Mouse (Mus musculus) bone marrow macrophage, adult 2 months (primary cell): ENCODE measurements around the gene Pqlc2. TPM values are rescaled to one million over a fixed set of nuclear protein-coding genes. Genes with fewer than 3 reads are reported as not detected.

Source experiments
- H3K27ac ChIP-seq: 2 replicates; pipeline ENCODE4 v1.5.1; 2012; ENCODE audit warnings: low read depth, low read length; ENCODE audit not compliant: insufficient read depth
- H3K4me1 ChIP-seq: 2 replicates; pipeline ENCODE4 v1.6.1; 2012; ENCODE audit warnings: low read length; ENCODE audit not compliant: control insufficient read depth, insufficient read depth
- H3K4me3 ChIP-seq: 2 replicates; pipeline ENCODE4 v1.5.1; 2012; ENCODE audit warnings: mild to moderate bottlenecking, low read length, moderate library complexity; ENCODE audit not compliant: insufficient read depth
- CTCF ChIP-seq: IDR thresholded peaks from 2 replicates; pipeline ENCODE4 v1.5.1; 2012; ENCODE audit warnings: low read depth, mild to moderate bottlenecking, low read length, moderate library complexity
- POLR2A ChIP-seq: IDR thresholded peaks from 2 replicates; pipeline ENCODE4 v1.6.1; 2012; ENCODE audit warnings: mild to moderate bottlenecking, low read depth, low read length, borderline replicate concordance
- polyA plus RNA-seq: library from polyadenylated mRNA; stranded (reverse); fragments of >200 nt; gene quantifications from 2 replicates; pipeline ENCODE4 v1.2.4, GENCODE M21; 2012; ENCODE audit not compliant: missing spikeins, insufficient read depth, insufficient read length

Gene Pqlc2
- polyA plus RNA-seq, 1 experiment: 26.7 TPM

DNA sequence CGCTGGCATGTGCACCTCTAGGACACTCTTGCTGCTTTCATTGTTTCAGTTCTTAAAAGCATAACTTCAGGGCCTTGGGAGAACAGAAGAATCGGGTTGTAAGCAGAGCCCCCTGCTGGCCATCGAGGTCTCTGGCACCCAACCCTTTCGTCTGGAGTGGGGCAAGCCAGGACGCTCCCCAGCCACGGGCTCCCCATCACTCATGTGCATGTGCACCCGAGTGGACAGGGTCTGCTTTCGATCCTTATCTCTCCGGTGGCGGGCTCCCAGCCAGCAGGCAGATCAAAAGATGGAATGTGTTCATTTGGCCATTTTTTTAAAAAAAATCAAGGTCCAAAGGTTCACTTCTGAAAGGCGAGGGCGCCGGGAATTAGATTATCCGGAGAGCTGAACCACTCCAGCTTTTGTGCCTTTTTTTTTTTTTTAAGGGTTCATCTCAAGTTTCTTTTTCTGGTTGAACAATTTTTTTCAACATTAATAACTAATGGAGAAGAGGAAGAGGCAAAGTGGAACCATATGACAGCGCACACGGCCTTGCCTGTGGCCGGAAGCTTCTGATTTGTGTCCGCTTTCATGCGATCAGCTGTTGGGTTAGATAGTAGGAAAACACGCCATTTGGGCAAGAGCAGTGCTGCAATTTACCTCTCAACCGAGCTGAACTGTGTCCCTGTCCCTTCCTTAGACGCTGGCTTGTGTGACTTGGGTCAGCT is 58.3 kb downstream of the Pqlc2 start:
- Histone ChIP-seq H3K4me1 (peaks cover 39% of the 10 kb centered on the region), H3K4me3 (no peak overlapping the region), H3K27ac (peak overlapping the region; percentile 41)
- TF ChIP-seq POLR2A: no peak
- peak; percentile 81 for TF ChIP-seq CTCF

DNA sequence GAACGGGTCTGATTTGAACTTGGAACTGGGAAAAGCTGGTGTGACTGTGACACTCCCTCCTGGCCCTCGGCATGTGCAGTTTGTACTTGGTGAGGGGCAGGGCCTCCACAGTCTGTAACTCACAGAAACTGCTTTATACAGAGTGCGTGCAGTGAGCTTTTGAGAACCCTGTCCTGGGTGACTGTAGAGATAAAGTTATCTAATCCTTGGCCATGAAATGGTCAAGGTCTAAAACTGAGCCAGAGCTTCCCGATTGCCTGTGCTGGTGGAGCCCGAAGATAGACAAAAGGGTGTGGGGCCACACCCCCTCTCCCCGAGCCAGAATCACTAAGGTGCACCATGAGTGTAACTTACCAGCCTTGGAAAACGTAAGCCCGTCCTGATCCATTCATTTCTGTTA is 59.6 kb downstream of the Pqlc2 start:
- no peak for TF ChIP-seq POLR2A
- TF ChIP-seq CTCF: no peak
- H3K4me3 ChIP-seq: no peak overlapping the region
- no peak overlapping the region for H3K27ac ChIP-seq
- peaks cover 39% of the 10 kb centered on the region for H3K4me1 ChIP-seq

DNA sequence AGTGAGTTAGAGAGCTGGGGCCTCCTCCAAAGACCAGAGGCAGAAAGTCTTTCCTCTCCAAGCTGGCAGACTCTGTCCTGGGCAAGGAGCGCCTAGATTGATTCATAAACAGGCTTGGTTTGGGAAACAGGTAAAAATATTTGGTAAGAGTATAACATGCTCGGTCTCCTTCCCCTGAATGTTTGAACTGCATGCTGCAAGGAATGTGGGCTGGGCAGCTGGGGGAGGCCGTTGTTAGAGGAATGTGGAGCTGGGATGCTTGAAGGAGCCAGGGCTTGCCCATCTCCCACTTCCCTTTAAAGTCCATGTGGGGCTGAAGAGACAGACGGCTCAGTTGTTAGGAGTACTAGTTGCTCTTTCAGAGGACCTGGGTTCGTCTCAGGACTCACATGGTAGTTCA is 60.5 kb downstream of the Pqlc2 start:
- TF ChIP-seq CTCF (no peak), POLR2A (no peak)
- Histone ChIP-seq H3K27ac (0 out of 2 replicates have a peak overlapping the region, but pooled peaks have one; percentile 50), H3K4me3 (no peak overlapping the region), H3K4me1 (peaks cover 39% of the 10 kb centered on the region)

DNA sequence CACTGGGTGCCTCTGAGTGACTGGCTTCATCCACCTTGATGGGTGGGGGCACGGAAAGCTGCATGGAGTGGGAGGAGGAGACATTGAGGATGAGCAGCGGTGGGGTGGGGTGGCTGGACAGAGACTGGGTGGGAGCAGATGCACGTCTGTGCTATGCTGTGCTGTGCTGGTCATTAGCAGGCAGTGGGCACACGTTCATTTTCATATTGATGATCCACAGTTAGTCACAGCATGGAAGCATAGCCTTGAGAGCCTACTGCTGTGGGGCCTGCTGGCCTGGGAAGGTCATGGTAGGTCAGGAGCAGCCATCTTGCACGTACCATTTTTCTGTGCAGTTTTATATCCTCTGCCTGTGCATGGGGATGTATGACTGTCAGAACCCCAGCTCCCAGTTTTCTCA is 61.8 kb downstream of the Pqlc2 start:
- no peak for TF ChIP-seq CTCF
- no peak for TF ChIP-seq POLR2A
- peak overlapping the region; percentile 35 for H3K27ac ChIP-seq
- H3K4me3 ChIP-seq: no peak overlapping the region
- H3K4me1 ChIP-seq: peaks cover 39% of the 10 kb centered on the region

DNA sequence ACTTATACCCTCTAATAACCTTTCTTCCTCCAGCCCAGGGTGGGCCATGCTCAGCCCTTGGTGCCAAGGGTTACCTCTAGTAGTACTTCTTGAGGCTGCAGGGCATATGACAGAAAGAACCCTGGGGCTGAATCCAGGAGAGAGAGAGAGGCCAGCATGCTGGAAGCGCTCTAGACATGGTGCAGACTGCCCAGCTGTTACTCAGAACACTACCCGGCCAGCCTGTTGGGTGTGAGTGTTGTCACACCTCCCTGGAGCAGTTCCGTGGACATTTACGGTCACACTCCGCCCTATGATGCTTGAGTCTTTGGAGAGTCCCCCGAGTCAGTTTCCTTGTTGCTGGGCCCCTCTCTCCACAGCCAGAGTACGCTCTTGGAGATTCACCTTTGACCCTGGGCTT is 62.5 kb downstream of the Pqlc2 start:
- no peak overlapping the region for H3K27ac ChIP-seq
- no peak for TF ChIP-seq CTCF
- TF ChIP-seq POLR2A: no peak

DNA sequence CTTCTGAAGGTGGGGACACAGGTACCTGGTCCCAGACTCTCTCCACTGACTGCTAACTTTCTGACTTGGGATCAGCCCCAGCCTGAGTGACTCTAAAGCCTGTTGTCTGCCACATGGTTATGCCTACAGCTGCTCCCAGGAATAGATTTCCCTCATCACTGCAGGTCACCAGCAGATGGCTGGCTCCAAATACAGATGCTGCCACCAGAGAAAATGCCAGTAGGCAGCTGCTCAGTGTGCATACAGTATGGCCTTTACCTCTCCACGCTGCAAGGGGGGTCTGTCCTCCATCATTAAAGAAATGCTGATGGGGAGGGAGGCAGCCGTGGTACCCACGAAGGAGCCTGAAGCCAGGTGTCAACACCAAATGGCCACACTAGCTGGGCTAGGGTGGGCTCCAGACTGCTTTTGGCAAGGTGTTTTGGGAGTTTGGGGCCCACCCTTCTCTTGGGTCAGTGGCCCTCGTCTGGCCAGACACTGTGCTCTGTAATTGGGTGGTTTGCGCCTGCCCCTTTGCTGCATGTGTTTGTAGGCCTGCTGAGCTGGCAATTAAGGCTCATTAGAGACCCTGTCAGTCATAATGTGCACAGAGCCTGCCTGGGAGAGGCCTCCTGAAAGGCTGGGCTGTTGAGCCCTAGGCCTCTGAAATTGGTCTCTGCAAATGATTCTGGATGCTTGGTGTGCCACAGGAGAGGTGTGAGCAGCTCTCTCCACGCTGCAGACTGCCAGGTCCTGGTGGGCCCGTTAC is 64.2 kb downstream of the Pqlc2 start:
- H3K4me3 ChIP-seq: no peak overlapping the region
- H3K4me1 ChIP-seq: peaks cover 27% of the 10 kb centered on the region
- H3K27ac ChIP-seq: no peak overlapping the region
- no peak for TF ChIP-seq POLR2A
- no peak for TF ChIP-seq CTCF

More for the DNA sequence above, 62.5 kb downstream of the Pqlc2 start:
- no peak overlapping the region for H3K4me3 ChIP-seq
- H3K4me1 ChIP-seq: peaks cover 39% of the 10 kb centered on the region

DNA sequence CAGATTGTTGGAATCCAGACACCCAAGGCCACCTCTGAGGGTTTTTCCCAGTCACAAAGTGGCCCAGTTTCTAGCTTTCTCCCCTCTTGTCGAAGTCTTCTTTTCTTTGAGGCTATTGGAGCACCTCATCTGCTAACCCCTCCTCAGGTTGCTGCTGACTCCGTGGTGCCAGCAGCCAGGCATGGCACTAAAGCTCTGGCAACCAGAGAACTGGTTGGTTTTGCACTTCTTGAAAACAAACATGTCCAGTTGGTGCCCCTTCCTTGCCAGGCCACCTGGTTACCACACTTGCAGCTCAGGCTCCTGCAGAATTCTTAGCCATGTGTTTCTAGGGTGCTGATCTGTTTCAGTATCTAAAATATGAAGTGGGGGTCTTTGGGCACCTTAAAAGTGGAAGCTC is 65.0 kb downstream of the Pqlc2 start:
- TF ChIP-seq POLR2A: no peak
- TF ChIP-seq CTCF: no peak
- no peak overlapping the region for H3K4me3 ChIP-seq

DNA sequence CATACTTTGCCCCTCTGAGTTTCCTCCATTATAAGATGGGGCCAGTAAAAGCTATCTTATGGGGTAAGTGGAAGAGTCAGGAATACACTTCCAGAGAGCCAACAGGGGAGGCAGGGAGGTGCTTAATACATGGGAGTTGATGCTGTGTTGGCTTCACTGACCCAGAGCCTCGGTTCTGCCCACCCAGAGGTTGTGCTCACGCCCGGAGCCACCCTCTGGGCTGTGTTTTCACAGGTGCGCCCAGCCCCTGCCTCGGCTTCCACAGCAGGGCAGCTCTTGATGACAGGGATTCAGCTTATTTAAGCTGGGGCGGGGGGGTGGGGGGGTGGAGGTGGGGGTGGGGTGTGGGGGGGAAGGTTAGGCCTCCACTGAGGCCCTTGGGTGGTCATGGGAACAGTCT is 65.7 kb downstream of the Pqlc2 start:
- Histone ChIP-seq H3K27ac (no peak overlapping the region), H3K4me3 (no peak overlapping the region), H3K4me1 (peaks cover 22% of the 10 kb centered on the region)
- TF ChIP-seq CTCF (no peak), POLR2A (no peak)

More for the DNA sequence above, 65.0 kb downstream of the Pqlc2 start:
- H3K4me1 ChIP-seq: peaks cover 26% of the 10 kb centered on the region
- no peak overlapping the region for H3K27ac ChIP-seq

DNA sequence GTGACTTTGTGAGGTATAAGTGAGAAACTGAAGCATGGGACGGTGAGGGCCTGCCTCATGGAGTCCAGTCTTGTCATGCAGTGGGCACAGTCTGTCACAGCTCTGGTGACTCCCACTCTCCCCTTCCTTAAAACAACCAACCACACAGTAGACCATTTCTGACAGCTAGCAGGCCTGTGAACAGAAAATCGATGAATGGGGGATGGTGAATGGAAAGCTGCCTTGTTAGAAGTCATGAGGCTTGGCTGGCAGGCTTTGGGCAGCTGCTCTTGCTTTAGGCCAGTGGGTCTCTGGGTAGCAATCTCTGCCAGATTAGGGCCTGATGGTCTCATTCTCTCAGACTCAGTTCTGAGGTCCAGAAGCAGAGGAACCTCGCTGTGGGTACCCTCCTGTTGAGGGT is 66.3 kb downstream of the Pqlc2 start:
- TF ChIP-seq CTCF (no peak), POLR2A (no peak)
- Histone ChIP-seq H3K27ac (no peak overlapping the region), H3K4me3 (no peak overlapping the region), H3K4me1 (peaks cover 16% of the 10 kb centered on the region)

Other genes with a start within 250 kb of the Pqlc2 start
- gene Htr6, start 235.1 kb downstream of the Pqlc2 start, polyA plus RNA-seq: not detected in 2 replicates
- gene Nbl1, start 217.7 kb downstream of the Pqlc2 start, polyA plus RNA-seq: 0.45 TPM in 1 of 2 replicates, not detected in the other
- 151 and 166 TPM in 2 replicates for gene Minos1, start 179.6 kb downstream of the Pqlc2 start, polyA plus RNA-seq
- 483 and 496 TPM in 2 replicates for gene Capzb, start 117.8 kb downstream of the Pqlc2 start, polyA plus RNA-seq
- 17.5 and 19.3 TPM in 2 replicates for gene Akr7a5, start within 50 bp of the Pqlc2 start, polyA plus RNA-seq
- 18.8 and 22.5 TPM in 2 replicates for gene Mrto4, start 41.9 kb upstream of the Pqlc2 start, polyA plus RNA-seq
- 28.6 and 29.8 TPM in 2 replicates for gene Emc1, start 41.9 kb upstream of the Pqlc2 start, polyA plus RNA-seq
- 60.1 and 84.1 TPM in 2 replicates for gene Ubr4, start 41.9 kb upstream of the Pqlc2 start, polyA plus RNA-seq
- 9.5 and 10.7 TPM in 2 replicates for gene Iffo2, start 219.8 kb upstream of the Pqlc2 start, polyA plus RNA-seq